ENCODE assay signal across 20 mouse cellular contexts in the genomic region with DNA sequence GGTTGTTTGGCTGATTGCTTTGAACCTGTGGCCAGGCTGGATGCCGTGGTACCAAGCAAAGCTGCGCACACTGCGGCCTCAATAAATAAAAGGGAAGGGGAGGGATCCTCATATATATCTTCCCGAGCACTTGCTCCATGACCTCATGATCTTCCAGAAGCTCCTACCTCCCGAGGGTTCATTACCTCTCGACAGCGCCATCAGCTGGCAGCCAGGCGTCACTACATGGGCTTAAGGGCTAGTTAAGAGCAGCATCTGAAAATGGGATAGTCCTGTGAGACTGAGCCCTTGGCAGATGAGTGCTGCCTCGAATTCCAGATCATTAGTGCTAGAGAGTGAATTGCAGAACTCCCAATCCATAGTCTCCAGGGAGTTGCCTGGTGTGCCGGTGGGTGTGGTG.
DNase-seq lines count a peak whose midpoint lies in the region; TF ChIP-seq lines count a peak whose summit lies in the region.
"Had no signal": no experiment of that assay in that cellular context is flagged by ENCODE, and none has a peak within 500 bp of the region (broad histone marks: within the 10 kb centered on the region; RNA-seq: fewer than 3 reads in every experiment).

No protein-coding gene starts in this region.

- H3K4me3 ChIP-seq in layer of hippocampus, adult 2 months = no peak overlapping the region
- H3K4me3 ChIP-seq in CH12.LX (replicated peaks in 1 of 3; ENCODE audit: low read depth in 2 of 3, low read length in 2 of 3, poor library complexity in 1 of 3) = no peak overlapping the region
- no peak overlapping the region for H3K4me3 ChIP-seq in ES-E14 (ENCODE audit: insufficient read depth in 1 of 2, low read depth in 1 of 2, low read length in 2 of 2, poor library complexity in 1 of 2, severe bottlenecking in 1 of 2)
- H3K4me3 ChIP-seq: embryonic facial prominence, embryonic 15.5 days; forebrain, embryonic 12.5 days; midbrain, embryonic 12.5 days had no signal

- TF ChIP-seq RAD21 in CH12.LX (IDR thresholded peaks at IDR 0.05; ENCODE audit: low read depth, low read length) = no peak; the same call in 1 of the 2 replicates

- no peaks in the 10 kb centered on the region for H3K27me3 ChIP-seq in CH12.LX (replicated peaks)
- H3K27me3 ChIP-seq: embryonic facial prominence, embryonic 15.5 days; forebrain, embryonic 12.5 days; midbrain, embryonic 12.5 days had no signal

- peak; percentile 49 for TF ChIP-seq CTCF in layer of hippocampus, adult 2 months (conservative IDR thresholded peaks at IDR 0.05)
- TF ChIP-seq CTCF in CH12.LX (conservative IDR thresholded peaks at IDR 0.05 in 1 of 2, IDR thresholded peaks at IDR 0.05 in 1 of 2; ENCODE audit: low read depth in 2 of 2, low read length in 2 of 2) = peak; percentile 30 to 45; a peak in 3 of 4 replicates

- in situ Hi-C loops in CH12.LX (cut with MboI; ENCODE audit: low pct_ligation_motif_present, low pct_unique_long_range_greater_than_20kb, low sequenced_read_pairs) = loop anchor here (25.0 kb wide), 1 partner anchor 354 kb away; no protein-coding TSS in a partner anchor
- in situ Hi-C loops in ES-E14 (cut with MboI; ENCODE audit: low sequenced_read_pairs in 2 of 2, unreplicated experiment in 2 of 2) = no loop called here

- TF ChIP-seq POLR2A in CH12.LX (IDR thresholded peaks at IDR 0.05; ENCODE audit: low read depth, low read length) = no peak

- TF ChIP-seq EP300 in CH12.LX (IDR thresholded peaks at IDR 0.05; ENCODE audit: low read length) = no peak

- H3K4me2 ChIP-seq in CH12.LX (ENCODE audit: insufficient read depth, low read depth, poor library complexity, severe bottlenecking) = no peak overlapping the region
- H3K4me2 ChIP-seq: embryonic facial prominence, embryonic 15.5 days; forebrain, embryonic 12.5 days; heart, embryonic 11.5 days; midbrain, embryonic 12.5 days had no signal

- no peak for DNase-seq in layer of hippocampus, adult 2 months (ENCODE audit: low spot score in 2 of 2)
- DNase-seq in layer of hippocampus, adult 9-10 months (ENCODE audit: low spot score) = no peak
- DNase-seq in CH12.LX (ENCODE audit: extremely low read depth) = no peak
- peak; percentile 91 for DNase-seq in ES-E14 (ENCODE audit: low read depth, low spot score)
- DNase-seq in induced T-regulatory cell, adult 2 months (ENCODE audit: low read depth) = peak; percentile 30
- DNase-seq in ovary, adult 18-20 months (ENCODE audit: low spot score) = no peak
- no peak for DNase-seq in retina, embryonic 14.5 days (ENCODE audit: low spot score)
- DNase-seq: cerebellum, adult 11 months; gastrocnemius, postnatal 36 days; heart, postnatal 36 days; kidney, postnatal 10 days; layer of hippocampus, adult 9-11 months; liver; lung, postnatal 4 days; thymus, adult 18-20 months had no signal

- no peak overlapping the region for H3K9ac ChIP-seq in CH12.LX (ENCODE audit: insufficient read depth, low read depth)
- no peak overlapping the region; the same call in 1 of the 2 replicates for H3K9ac ChIP-seq in ES-E14 (ENCODE audit: insufficient read depth, low read depth, low read length, poor library complexity, severe bottlenecking)
- H3K9ac ChIP-seq: embryonic facial prominence, embryonic 15.5 days; forebrain, embryonic 12.5 days; midbrain, embryonic 12.5 days had no signal

- H3K9me3 ChIP-seq in CH12.LX (replicated peaks; ENCODE audit: low read length) (peaks cover 2% of the 10 kb centered on the region), ES-E14 (ENCODE audit: control insufficient read depth, insufficient read depth, low read depth, low read length) (no peaks in the 10 kb centered on the region)
- H3K9me3 ChIP-seq: embryonic facial prominence, embryonic 15.5 days; forebrain, embryonic 12.5 days; midbrain, embryonic 12.5 days had no signal

- H3K36me3 ChIP-seq in CH12.LX (replicated peaks in 1 of 2; ENCODE audit: control insufficient read depth in 1 of 2, insufficient read depth in 1 of 2, low read length in 1 of 2) = no peaks in the 10 kb centered on the region
- H3K36me3 ChIP-seq in ES-E14 (ENCODE audit: control insufficient read depth, insufficient read depth, low read length, poor library complexity, severe bottlenecking) = no peaks in the 10 kb centered on the region
- H3K36me3 ChIP-seq: embryonic facial prominence, embryonic 15.5 days; forebrain, embryonic 12.5 days; G1E; midbrain, embryonic 12.5 days had no signal

- H3K4me1 ChIP-seq in CH12.LX (ENCODE audit: control insufficient read depth in 1 of 2, insufficient read depth in 2 of 2) = peaks cover 2 to 4% of the 10 kb centered on the region in 2 experiments; a peak in 2 of 4 replicates
- H3K4me1 ChIP-seq in ES-E14 (ENCODE audit: control insufficient read depth in 2 of 2, insufficient read depth in 2 of 2, low read length in 2 of 2, poor library complexity in 1 of 2) = no peaks in the 10 kb centered on the region
- H3K4me1 ChIP-seq: embryonic facial prominence, embryonic 15.5 days; forebrain, embryonic 12.5 days; midbrain, embryonic 12.5 days had no signal

- dilution Hi-C loops in CH12.LX (cut with MboI; ENCODE audit: extremely low pct_ligation_motif_present, extremely low pct_unique_long_range_greater_than_20kb, low sequenced_read_pairs) = no loop called here

- H3K27ac ChIP-seq in layer of hippocampus, adult 2 months = no peak overlapping the region
- no peak overlapping the region for H3K27ac ChIP-seq in CH12.LX (ENCODE audit: insufficient read depth, low read depth)
- no peak overlapping the region for H3K27ac ChIP-seq in ES-E14 (ENCODE audit: insufficient read depth, low read depth, low read length, poor library complexity, severe bottlenecking)
- H3K27ac ChIP-seq: embryonic facial prominence, embryonic 15.5 days; forebrain, embryonic 12.5 days; midbrain, embryonic 12.5 days had no signal

- H3K79me2 ChIP-seq in CH12.LX (replicated peaks; ENCODE audit: control insufficient read depth, extremely low read depth, insufficient read depth, poor library complexity, severe bottlenecking) = no peaks in the 10 kb centered on the region

TF ChIP-seq in CH12.LX, 34 proteins besides CTCF, POLR2A, EP300 and RAD21:
- TF ChIP-seq GABPA (IDR thresholded peaks at IDR 0.05; ENCODE audit: insufficient replicate concordance, low read depth, low read length) (no peak), MAZ (IDR thresholded peaks at IDR 0.05; ENCODE audit: low read depth, low read length) (no peak), KAT2A (IDR thresholded peaks at IDR 0.05; ENCODE audit: insufficient replicate concordance, low read length) (no peak), MAFK (IDR thresholded peaks at IDR 0.05; ENCODE audit: insufficient replicate concordance, low read length) (no peak), JUND (conservative IDR thresholded peaks at IDR 0.05; ENCODE audit: low read depth, low read length) (no peak)

TF ChIP-seq in ES-E14, 5 proteins besides CTCF, POLR2A, EP300 and RAD21:
- TF ChIP-seq HCFC1 (IDR thresholded peaks at IDR 0.05; ENCODE audit: borderline replicate concordance, insufficient read depth, low read length) (no peak), ZNF384 (IDR thresholded peaks at IDR 0.05; ENCODE audit: low read depth, low read length) (no peak), MAFK (IDR thresholded peaks at IDR 0.05; ENCODE audit: insufficient read depth, low read depth, low read length) (no peak), CHD2 (IDR thresholded peaks at IDR 0.05; ENCODE audit: low read depth, low read length) (no peak), ZC3H11A (IDR thresholded peaks at IDR 0.05; ENCODE audit: borderline replicate concordance, low read depth, low read length) (no peak)

Comparison
In these comparisons a context has a peak if more than half of its experiments do, and no peak if none do; other contexts are left out.
1. DNase-seq: peak in ES-E14 (single experiment) and induced T-regulatory cell, adult 2 months (single experiment); none in layer of hippocampus, adult 2 months (0 of 2), layer of hippocampus, adult 9-10 months (single experiment), CH12.LX (single experiment), ovary, adult 18-20 months (single experiment) and retina, embryonic 14.5 days (single experiment).